Mouse (Mus musculus) kidney, adult 2 months (tissue): ENCODE data around the gene Timm23. TPM values are rescaled to one million over a fixed set of nuclear protein-coding genes. Genes with fewer than 3 reads are reported as not detected.
"Not testable (repeated sequence)": the region's sequence is repeated elsewhere in the genome, so short reads cannot be mapped to it uniquely, and the experiment has no call there.

Experiments used
- DNase-seq: peaks from one replicate; pipeline ENCODE4 v3.0.0; 2021
- H3K27ac ChIP-seq: fragments of 200-500 bp; 2 replicates; pipeline ENCODE4 v1.5.1; 2012; ENCODE audit warnings: low read depth, low read length, control low read depth, inconsistent platforms; ENCODE audit not compliant: insufficient read depth
- H3K27me3 ChIP-seq: fragments of 200-500 bp; replicated peaks from 2 replicates; pipeline ENCODE4 v1.6.1; 2012; ENCODE audit warnings: mild to moderate bottlenecking, moderate library complexity, low read length, inconsistent platforms; ENCODE audit not compliant: control insufficient read depth, insufficient read depth
- H3K36me3 ChIP-seq: fragments of 200-500 bp; 2 replicates; pipeline ENCODE4 v1.6.1; 2012; ENCODE audit warnings: mild to moderate bottlenecking, moderate library complexity, low read length, inconsistent platforms; ENCODE audit not compliant: control insufficient read depth, insufficient read depth
- H3K4me1 ChIP-seq: fragments of 200-500 bp; 2 replicates; pipeline ENCODE4 v1.6.1; 2011; ENCODE audit warnings: low read length; ENCODE audit not compliant: control insufficient read depth, insufficient read depth
- H3K4me3 ChIP-seq: fragments of 200-500 bp; 2 replicates; pipeline ENCODE4 v1.5.1; 2011; ENCODE audit warnings: mild to moderate bottlenecking, low read depth, low read length, control low read depth; ENCODE audit not compliant: insufficient read depth
- CTCF ChIP-seq: fragments of 200-500 bp; conservative IDR thresholded peaks from 2 replicates; pipeline ENCODE4 v1.5.1; 2011; ENCODE audit warnings: low read depth, mild to moderate bottlenecking, control low read depth, low read length, moderate library complexity, mixed read lengths; ENCODE audit not compliant: insufficient read depth, insufficient read length
- POLR2A ChIP-seq: fragments of 200-500 bp; IDR thresholded peaks from one replicate; pipeline ENCODE4 v1.6.1; 2011; ENCODE audit warnings: low read depth, low read length, control low read depth
- WGBS: fragments of 180-500 bp; shearing (Covaris S2); methylation state at CpG from one replicate; pipeline ENCODE4 v1.1.7; 2018; 5-methylcytosine and 5-hydroxymethylcytosine counted together
- polyA plus RNA-seq: library from polyadenylated mRNA; depleted of rRNA; stranded (reverse); fragments of >200 nt; gene quantifications from 2 replicates; pipeline ENCODE4 v1.2.3, GENCODE M21; 2012; rRNA removed

Timm23 gene
- polyA plus RNA-seq, 1 experiment = 189 TPM

- no peaks in the 10 kb centered on the region for H3K36me3 ChIP-seq
- no peak overlapping the region for H3K4me3 ChIP-seq
- H3K27me3 ChIP-seq = no peaks in the 10 kb centered on the region
- no peak for DNase-seq
- no peak overlapping the region for H3K27ac ChIP-seq
- TF ChIP-seq CTCF = no peak
- no peaks in the 10 kb centered on the region for H3K4me1 ChIP-seq
- 40% methylated on average over 4 of the region's 4 CpGs for WGBS
Measured at GRCm38 (mm10) chr14:32145401-32145800, 56.3 kb downstream of the Timm23 start.

- TF ChIP-seq POLR2A = no peak
- no peak for TF ChIP-seq CTCF
- no peak overlapping the region for H3K4me3 ChIP-seq
- H3K27ac ChIP-seq = no peak overlapping the region
- no peaks in the 10 kb centered on the region for H3K4me1 ChIP-seq
- H3K27me3 ChIP-seq = no peaks in the 10 kb centered on the region
- no peaks in the 10 kb centered on the region for H3K36me3 ChIP-seq
- DNase-seq = no peak
Measured at GRCm38 (mm10) chr14:32144734-32145133, 57.0 kb downstream of the Timm23 start.

GRCm38 (mm10) chr14:32141723-32142122, 60.0 kb downstream of the Timm23 start, which contains the start of gene Msmb:
TSS of gene Msmb (plus strand) at chr14:32142023.
- 90% methylated on average over 5 of the region's 5 CpGs for WGBS
- TF ChIP-seq POLR2A (no peak), CTCF (no peak)

GRCm38 (mm10) chr14:32140359-32140965, 61.2 kb downstream of the Timm23 start:
- Histone ChIP-seq H3K36me3 (no peaks in the 10 kb centered on the region), H3K27ac (no peak overlapping the region), H3K27me3 (no peaks in the 10 kb centered on the region), H3K4me3 (no peak overlapping the region), H3K4me1 (no peaks in the 10 kb centered on the region)
- DNase-seq = no peak
- TF ChIP-seq CTCF (no peak), POLR2A (no peak)
- WGBS = 88% methylated on average over 5 of the region's 5 CpGs

More at GRCm38 (mm10) chr14:32141723-32142122, 60.0 kb downstream of the Timm23 start, which contains the start of gene Msmb:
- H3K27me3 ChIP-seq = no peaks in the 10 kb centered on the region
- no peak within 1 kb of the TSS for H3K4me3 ChIP-seq
- no peak for DNase-seq
- H3K4me1 ChIP-seq = no peaks in the 10 kb centered on the region
- H3K27ac ChIP-seq = no peak within 1 kb of the TSS
- no peaks in the 10 kb centered on the region for H3K36me3 ChIP-seq

GRCm38 (mm10) chr14:32136467-32136866, 65.2 kb downstream of the Timm23 start:
- H3K36me3 ChIP-seq, H3K27me3 ChIP-seq, H3K4me1 ChIP-seq, H3K4me3 ChIP-seq, DNase-seq, H3K27ac ChIP-seq: not testable (repeated sequence)
- 56% methylated on average over 3 of the region's 3 CpGs for WGBS

- TF ChIP-seq CTCF (no peak), POLR2A (no peak)
- 71% methylated on average over 2 of the region's 2 CpGs for WGBS
- DNase-seq = no peak
- no peaks in the 10 kb centered on the region for H3K27me3 ChIP-seq
- H3K4me1 ChIP-seq = no peaks in the 10 kb centered on the region
- no peaks in the 10 kb centered on the region for H3K36me3 ChIP-seq
- H3K27ac ChIP-seq = no peak overlapping the region
- no peak overlapping the region for H3K4me3 ChIP-seq
Measured at GRCm38 (mm10) chr14:32134293-32134692, 67.4 kb downstream of the Timm23 start.

- Histone ChIP-seq H3K4me1 (no peaks in the 10 kb centered on the region), H3K27ac (no peak overlapping the region), H3K27me3 (no peaks in the 10 kb centered on the region), H3K36me3 (no peaks in the 10 kb centered on the region), H3K4me3 (no peak overlapping the region)
- 87% methylated on average over 4 of the region's 4 CpGs for WGBS
- no peak for DNase-seq
- TF ChIP-seq POLR2A = no peak
- TF ChIP-seq CTCF = no peak
Measured at GRCm38 (mm10) chr14:32131836-32132235, 69.9 kb downstream of the Timm23 start.

Other genes starting within 250 kb of the Timm23 start
- gene Galnt15, start 172.9 kb downstream of the Timm23 start, polyA plus RNA-seq = 2.6 and 2.9 TPM in 2 replicates
- 49.0 and 60.2 TPM in 2 replicates for gene Oxnad1, start 116.5 kb downstream of the Timm23 start, polyA plus RNA-seq
- gene Dph3, start 116.2 kb downstream of the Timm23 start, polyA plus RNA-seq = 31.2 and 43.1 TPM in 2 replicates
- gene Msmb, start 59.9 kb downstream of the Timm23 start, polyA plus RNA-seq = not detected in 2 replicates
- 56.0 and 57.2 TPM in 2 replicates for gene Ncoa4, start 42.0 kb downstream of the Timm23 start, polyA plus RNA-seq
- gene Parg, start 51 bp upstream of the Timm23 start, polyA plus RNA-seq = 4.3 and 6.9 TPM in 2 replicates
- gene Ogdhl, start 120.1 kb upstream of the Timm23 start, polyA plus RNA-seq = 10.8 and 11.6 TPM in 2 replicates
- gene 1700024G13Rik, start 186.5 kb upstream of the Timm23 start, polyA plus RNA-seq = not detected in 2 replicates